Mouse (Mus musculus) E14TG2a.4 (cell line): ENCODE data around the gene Nceh1.

Experiments used
- CTCF ChIP-seq: conservative IDR thresholded peaks from 2 replicates; pipeline ENCODE4 v1.5.1; 2014; ENCODE audit warnings: low read length
- NANOG ChIP-seq: IDR thresholded peaks from 2 replicates; pipeline ENCODE4 v1.6.1; 2014; ENCODE audit warnings: borderline replicate concordance, low read length, mixed read lengths
- POU5F1 ChIP-seq: IDR thresholded peaks from 2 replicates; pipeline ENCODE4 v1.6.1; 2014; ENCODE audit warnings: low read length, borderline replicate concordance

DNA sequence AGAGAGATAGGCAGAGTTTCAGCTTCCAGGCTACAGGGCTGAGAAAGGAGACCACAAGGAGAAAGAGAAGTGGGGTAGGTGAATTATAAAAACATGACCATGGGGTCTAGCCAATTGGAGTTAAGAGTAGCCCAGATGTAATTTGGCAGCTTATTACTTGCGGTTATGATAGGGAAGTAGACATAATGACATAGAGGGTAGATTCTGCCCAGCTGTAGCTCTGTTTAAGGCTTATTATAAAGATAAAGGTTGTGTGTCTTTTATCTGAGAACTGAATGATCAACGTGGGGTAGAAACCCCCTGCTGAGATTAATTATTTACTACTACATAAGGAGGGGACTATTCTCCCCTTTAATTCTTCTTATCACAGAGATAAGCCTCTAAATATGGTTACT lies 20.4 kb upstream of the Nceh1 start:
- no peak for TF ChIP-seq CTCF
- no peak for TF ChIP-seq NANOG
- no peak for TF ChIP-seq POU5F1
